Mouse (Mus musculus) neural tube, embryonic 15.5 days (tissue): ENCODE results near the gene Gm20388. TPM values are rescaled to one million over a fixed set of nuclear protein-coding genes. Genes with fewer than 3 reads are reported as not detected.

Experiments used
- ATAC-seq: fragments of 200-750 bp; cut with Nextera tagmentation; 2 replicates; pipeline ENCODE4 v1.8.0; 2017; ENCODE audit warnings: mild to moderate bottlenecking, moderate TSS enrichment, moderate library complexity; ENCODE audit not compliant: low FRiP score
- H3K27ac ChIP-seq: fragments of 300-500 bp; sonication (generic); replicated peaks from 2 replicates; pipeline ENCODE4 v1.5.1; 2015; ENCODE audit warnings: mild to moderate bottlenecking, inconsistent platforms
- H3K27me3 ChIP-seq: fragments of 300-500 bp; sonication (generic); replicated peaks from 2 replicates; pipeline ENCODE4 v1.6.1; 2015; ENCODE audit warnings: inconsistent platforms
- H3K36me3 ChIP-seq: fragments of 300-500 bp; sonication (generic); 2 replicates; pipeline ENCODE4 v1.6.1; 2015; ENCODE audit warnings: inconsistent platforms
- H3K4me1 ChIP-seq: fragments of 300-500 bp; sonication (generic); 2 replicates; pipeline ENCODE4 v1.6.1; 2015; ENCODE audit warnings: inconsistent platforms
- H3K4me2 ChIP-seq: fragments of 300-500 bp; sonication (generic); 2 replicates; pipeline ENCODE4 v1.6.1; 2015; ENCODE audit warnings: inconsistent platforms, mild to moderate bottlenecking, moderate library complexity
- H3K4me3 ChIP-seq: fragments of 300-500 bp; sonication (generic); replicated peaks from 2 replicates; pipeline ENCODE4 v1.5.1; 2015; ENCODE audit warnings: mild to moderate bottlenecking, inconsistent platforms
- H3K9ac ChIP-seq: fragments of 300-500 bp; sonication (generic); replicated peaks from 2 replicates; pipeline ENCODE4 v1.6.1; 2015; ENCODE audit warnings: mild to moderate bottlenecking, inconsistent platforms
- H3K9me3 ChIP-seq: fragments of 300-500 bp; sonication (generic); replicated peaks from 2 replicates; pipeline ENCODE4 v1.6.1; 2016; ENCODE audit warnings: inconsistent platforms
- WGBS: fragments of 180-500 bp; shearing (Covaris S2); methylation state at CpG from one replicate; pipeline ENCODE4 v1.1.7; 2015; ENCODE audit warnings: mixed read lengths; 5-methylcytosine and 5-hydroxymethylcytosine counted together
- polyA plus RNA-seq: library from polyadenylated mRNA; unstranded; fragments of >200 nt; fragmentation: Nextera tagmentation; extraction: Ambion mirVana; gene quantifications from 2 replicates; pipeline ENCODE4 v1.2.1, GENCODE M21; 2015

The Gm20388 gene
- polyA plus RNA-seq, 1 experiment from 2014 or later = not detected

DNA sequence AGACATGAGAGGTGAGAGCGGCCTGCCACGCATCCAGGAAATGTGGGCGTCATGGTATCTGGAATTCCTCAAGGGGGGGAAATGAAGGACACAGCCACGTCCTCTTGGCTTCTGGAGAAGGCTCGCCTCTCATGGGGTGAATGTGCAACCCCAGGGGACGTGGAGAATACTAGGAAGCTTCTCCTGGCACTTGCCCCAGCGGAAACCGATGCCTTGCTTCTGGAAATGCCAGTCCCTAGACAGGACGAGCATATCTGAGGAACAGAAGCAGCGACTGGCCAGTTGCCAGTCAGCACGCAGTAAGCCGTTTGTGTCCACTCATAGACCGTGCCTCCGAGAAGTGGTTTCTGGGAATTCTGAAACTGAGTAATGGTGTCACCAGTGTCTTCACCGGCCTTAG, 126.6 kb downstream of the Gm20388 start:
- no peaks in the 10 kb centered on the region for H3K4me1 ChIP-seq
- H3K36me3 ChIP-seq = no peaks in the 10 kb centered on the region
- H3K4me3 ChIP-seq = no peak overlapping the region
- WGBS = 84% methylated on average over 15 of the region's 15 CpGs
- no peak overlapping the region for H3K4me2 ChIP-seq
- no peak overlapping the region for H3K27ac ChIP-seq
- ATAC-seq = no peak
- no peaks in the 10 kb centered on the region for H3K9me3 ChIP-seq
- no peak overlapping the region for H3K9ac ChIP-seq
- H3K27me3 ChIP-seq = no peaks in the 10 kb centered on the region

GRCm38 (mm10) chr8:120037611-120038010, 127.0 kb downstream of the Gm20388 start:
- no peak overlapping the region for H3K4me2 ChIP-seq
- no peaks in the 10 kb centered on the region for H3K9me3 ChIP-seq
- H3K4me1 ChIP-seq = no peaks in the 10 kb centered on the region
- no peak overlapping the region for H3K9ac ChIP-seq
- no peak for ATAC-seq
- H3K36me3 ChIP-seq = no peaks in the 10 kb centered on the region
- 85% methylated on average over 8 of the region's 8 CpGs for WGBS
- H3K27ac ChIP-seq = no peak overlapping the region
- no peak overlapping the region for H3K4me3 ChIP-seq
- no peaks in the 10 kb centered on the region for H3K27me3 ChIP-seq

DNA sequence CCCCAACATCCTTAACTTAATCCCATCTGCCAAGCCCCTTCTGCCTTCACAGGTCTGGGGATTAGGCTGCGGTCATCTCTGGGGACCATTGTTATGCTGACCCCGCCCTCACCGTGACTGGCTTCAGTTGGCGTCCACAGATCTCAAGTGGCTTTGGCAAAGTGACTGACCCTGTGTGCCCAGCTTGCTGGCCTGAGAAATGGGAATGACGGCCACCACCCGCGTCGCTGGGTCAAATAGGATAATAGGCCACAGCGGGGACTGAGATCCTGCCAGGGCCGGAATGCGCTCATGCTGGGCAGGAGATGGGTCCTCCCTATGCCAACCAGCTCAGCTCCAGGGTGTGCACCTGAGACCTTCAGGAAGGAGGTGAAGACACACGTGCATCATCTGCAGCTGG, 128.1 kb downstream of the Gm20388 start:
- H3K4me3 ChIP-seq = no peak overlapping the region
- no peaks in the 10 kb centered on the region for H3K4me1 ChIP-seq
- H3K36me3 ChIP-seq = no peaks in the 10 kb centered on the region
- H3K27me3 ChIP-seq = no peaks in the 10 kb centered on the region
- H3K27ac ChIP-seq = no peak overlapping the region
- H3K9me3 ChIP-seq = no peaks in the 10 kb centered on the region
- ATAC-seq = no peak
- H3K9ac ChIP-seq = no peak overlapping the region
- no peak overlapping the region for H3K4me2 ChIP-seq
- 95% methylated on average over 12 of the region's 12 CpGs for whole genome bisulfite sequencing

DNA sequence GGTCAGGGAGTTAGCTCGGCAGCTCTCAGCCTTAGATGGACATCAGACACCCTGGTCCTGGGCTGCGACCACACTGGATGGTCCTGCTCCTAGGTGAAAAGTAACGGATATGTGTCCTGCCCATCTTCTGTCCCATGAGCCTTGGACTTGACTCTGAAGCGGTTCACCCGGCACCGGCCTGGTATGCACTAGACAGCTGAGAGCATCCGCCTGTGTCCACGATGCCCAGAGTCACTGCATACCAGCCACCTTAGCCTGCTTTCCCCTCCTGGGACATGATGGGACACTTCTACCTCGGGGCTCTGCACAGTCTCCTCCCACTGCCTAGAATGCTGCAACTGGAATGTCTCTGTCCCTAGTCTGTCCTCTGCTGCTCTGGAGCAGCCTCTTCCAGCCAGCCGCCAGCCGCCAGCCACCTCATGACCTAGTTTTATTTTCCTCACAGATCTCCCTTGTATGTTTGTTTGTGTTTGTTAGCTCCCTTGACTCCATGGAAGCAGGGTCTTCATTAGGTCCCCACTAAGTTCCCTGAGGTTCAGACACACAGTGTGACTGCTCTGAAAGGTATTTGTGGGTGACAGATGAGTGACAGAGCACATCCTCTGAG, 128.8 kb downstream of the Gm20388 start:
- H3K36me3 ChIP-seq = no peaks in the 10 kb centered on the region
- 86% methylated on average over 11 of the region's 11 CpGs for whole genome bisulfite sequencing

GRCm38 (mm10) chr8:120040861-120041260, 130.2 kb downstream of the Gm20388 start:
- H3K9me3 ChIP-seq = no peaks in the 10 kb centered on the region
- no peaks in the 10 kb centered on the region for H3K27me3 ChIP-seq
- no peak overlapping the region for H3K4me2 ChIP-seq
- H3K27ac ChIP-seq = no peak overlapping the region
- WGBS = 74% methylated on average over 1 of the region's 1 CpGs
- no peaks in the 10 kb centered on the region for H3K36me3 ChIP-seq
- ATAC-seq = no peak
- H3K9ac ChIP-seq = no peak overlapping the region
- H3K4me1 ChIP-seq = no peaks in the 10 kb centered on the region
- H3K4me3 ChIP-seq = no peak overlapping the region

More for the DNA sequence above, 128.8 kb downstream of the Gm20388 start:
- H3K4me2 ChIP-seq = no peak overlapping the region
- no peak overlapping the region for H3K9ac ChIP-seq
- H3K9me3 ChIP-seq = no peaks in the 10 kb centered on the region
- H3K27ac ChIP-seq = no peak overlapping the region
- H3K4me3 ChIP-seq = no peak overlapping the region
- H3K27me3 ChIP-seq = no peaks in the 10 kb centered on the region
- ATAC-seq = no peak
- H3K4me1 ChIP-seq = no peaks in the 10 kb centered on the region

- no peaks in the 10 kb centered on the region for H3K9me3 ChIP-seq
- WGBS = 88% methylated on average over 10 of the region's 10 CpGs
- H3K27ac ChIP-seq = no peak overlapping the region
- H3K27me3 ChIP-seq = no peaks in the 10 kb centered on the region
- no peak for ATAC-seq
- H3K4me3 ChIP-seq = no peak overlapping the region
- H3K4me2 ChIP-seq = no peak overlapping the region
- H3K9ac ChIP-seq = no peak overlapping the region
- H3K4me1 ChIP-seq = no peaks in the 10 kb centered on the region
- H3K36me3 ChIP-seq = no peaks in the 10 kb centered on the region
Observed at GRCm38 (mm10) chr8:120042542-120043312, 132.1 kb downstream of the Gm20388 start.

DNA sequence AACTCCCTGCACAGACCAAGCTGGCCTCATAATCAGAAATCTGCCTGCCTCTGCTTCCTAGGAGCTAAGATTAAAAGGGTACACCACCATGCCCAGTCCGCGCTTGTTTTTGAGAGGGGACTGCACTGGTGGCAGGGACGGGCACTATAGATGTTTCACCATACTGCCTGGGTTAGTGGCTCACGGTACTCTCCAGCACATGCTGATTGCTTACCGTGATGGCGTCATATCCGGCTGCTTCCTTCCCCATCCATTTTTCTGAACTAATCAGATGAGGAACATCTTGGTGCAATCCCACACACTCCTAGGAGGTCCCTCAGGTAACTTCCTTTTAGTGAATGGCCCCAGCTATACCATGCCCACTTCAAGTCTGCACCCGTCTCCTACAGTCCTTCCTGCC, 134.3 kb downstream of the Gm20388 start:
- H3K4me2 ChIP-seq = no peak overlapping the region
- no peaks in the 10 kb centered on the region for H3K4me1 ChIP-seq
- no peaks in the 10 kb centered on the region for H3K9me3 ChIP-seq
- H3K27me3 ChIP-seq = no peaks in the 10 kb centered on the region
- no peaks in the 10 kb centered on the region for H3K36me3 ChIP-seq
- no peak overlapping the region for H3K9ac ChIP-seq
- H3K27ac ChIP-seq = no peak overlapping the region
- H3K4me3 ChIP-seq = no peak overlapping the region
- 86% methylated on average over 8 of the region's 8 CpGs for WGBS
- ATAC-seq = no peak

DNA sequence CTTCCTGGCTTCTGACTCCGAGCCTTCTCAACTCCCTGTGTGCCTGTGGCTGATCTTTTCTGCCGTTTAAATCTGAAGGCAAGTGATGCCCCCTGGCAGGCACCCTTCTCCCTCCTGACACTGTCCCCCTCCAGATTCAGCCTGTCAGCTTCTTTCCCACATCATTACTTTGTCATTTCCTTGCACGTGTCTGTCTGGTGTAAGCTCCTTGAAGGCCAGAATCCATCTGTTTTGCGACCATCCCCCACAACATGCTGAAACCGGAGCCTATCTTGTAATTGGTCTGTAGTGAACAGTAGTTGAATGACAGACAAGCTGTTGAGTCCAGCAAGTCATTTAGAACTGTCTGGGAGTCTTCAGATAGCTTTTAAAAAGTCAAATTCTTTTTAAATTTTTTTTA, 134.8 kb downstream of the Gm20388 start:
- Histone ChIP-seq H3K4me2 (no peak overlapping the region), H3K9ac (no peak overlapping the region), H3K4me3 (no peak overlapping the region), H3K27ac (no peak overlapping the region), H3K4me1 (no peaks in the 10 kb centered on the region), H3K27me3 (no peaks in the 10 kb centered on the region), H3K9me3 (no peaks in the 10 kb centered on the region), H3K36me3 (no peaks in the 10 kb centered on the region)
- no peak for ATAC-seq
- 67% methylated on average over 5 of the region's 5 CpGs for WGBS

GRCm38 (mm10) chr8:120046258-120047020, 135.8 kb downstream of the Gm20388 start:
- WGBS = 70% methylated on average over 14 of the region's 14 CpGs
- no peak for ATAC-seq
- H3K9me3 ChIP-seq = no peaks in the 10 kb centered on the region

DNA sequence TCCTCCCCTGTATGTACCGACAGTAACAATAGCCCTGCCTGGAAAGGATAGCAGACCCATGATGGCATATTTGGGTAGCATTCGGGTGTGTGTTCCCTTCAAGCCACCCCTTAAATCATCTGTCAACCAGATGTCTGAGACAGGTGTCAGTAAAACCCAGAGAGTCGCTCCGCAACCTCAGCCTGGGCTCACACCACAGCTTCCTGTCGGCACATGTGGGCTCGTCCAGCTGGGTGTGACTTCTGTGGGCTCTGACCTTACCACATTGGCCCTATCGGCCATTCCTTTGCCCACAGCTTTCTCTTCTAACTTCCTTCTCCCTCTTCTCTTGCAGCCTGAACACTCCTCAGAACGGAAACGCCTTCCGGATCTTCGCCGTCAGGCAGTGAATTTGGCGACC, 139.3 kb downstream of the Gm20388 start:
- ATAC-seq = no peak
- Histone ChIP-seq H3K36me3 (no peaks in the 10 kb centered on the region), H3K27ac (no peak overlapping the region), H3K4me3 (no peak overlapping the region), H3K4me2 (no peak overlapping the region), H3K27me3 (no peaks in the 10 kb centered on the region), H3K4me1 (no peaks in the 10 kb centered on the region), H3K9me3 (no peaks in the 10 kb centered on the region), H3K9ac (no peak overlapping the region)
- WGBS = 90% methylated on average over 13 of the region's 13 CpGs

More at GRCm38 (mm10) chr8:120046258-120047020, 135.8 kb downstream of the Gm20388 start:
- H3K4me3 ChIP-seq = no peak overlapping the region
- H3K36me3 ChIP-seq = no peaks in the 10 kb centered on the region
- no peaks in the 10 kb centered on the region for H3K4me1 ChIP-seq
- no peak overlapping the region for H3K4me2 ChIP-seq
- H3K27ac ChIP-seq = no peak overlapping the region
- H3K9ac ChIP-seq = no peak overlapping the region
- no peaks in the 10 kb centered on the region for H3K27me3 ChIP-seq

DNA sequence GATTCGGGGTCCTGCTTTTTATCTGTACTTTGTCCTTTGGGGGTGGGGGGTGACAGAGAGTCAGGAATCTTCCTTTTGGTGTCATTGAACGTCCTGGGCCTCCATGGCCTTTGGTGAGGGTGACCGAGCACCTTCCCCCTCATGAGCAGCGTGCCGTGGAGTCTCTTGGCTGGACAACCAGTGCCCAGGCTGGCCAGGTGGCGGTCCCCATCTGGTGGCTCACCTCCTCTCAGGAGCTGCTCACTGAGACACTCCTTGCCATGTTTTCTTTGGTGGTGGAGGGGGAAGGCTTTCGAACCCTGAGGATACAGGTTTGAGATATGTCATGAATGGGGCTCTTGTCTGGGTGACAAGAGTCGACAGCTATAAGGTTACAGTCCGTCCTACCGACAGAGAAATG, 139.7 kb downstream of the Gm20388 start:
- no peak overlapping the region for H3K9ac ChIP-seq
- no peaks in the 10 kb centered on the region for H3K36me3 ChIP-seq
- H3K4me2 ChIP-seq = no peak overlapping the region
- no peak overlapping the region for H3K27ac ChIP-seq
- H3K4me1 ChIP-seq = no peaks in the 10 kb centered on the region
- no peak for ATAC-seq
- no peak overlapping the region for H3K4me3 ChIP-seq
- WGBS = 87% methylated on average over 10 of the region's 10 CpGs
- H3K9me3 ChIP-seq = no peaks in the 10 kb centered on the region
- H3K27me3 ChIP-seq = no peaks in the 10 kb centered on the region

DNA sequence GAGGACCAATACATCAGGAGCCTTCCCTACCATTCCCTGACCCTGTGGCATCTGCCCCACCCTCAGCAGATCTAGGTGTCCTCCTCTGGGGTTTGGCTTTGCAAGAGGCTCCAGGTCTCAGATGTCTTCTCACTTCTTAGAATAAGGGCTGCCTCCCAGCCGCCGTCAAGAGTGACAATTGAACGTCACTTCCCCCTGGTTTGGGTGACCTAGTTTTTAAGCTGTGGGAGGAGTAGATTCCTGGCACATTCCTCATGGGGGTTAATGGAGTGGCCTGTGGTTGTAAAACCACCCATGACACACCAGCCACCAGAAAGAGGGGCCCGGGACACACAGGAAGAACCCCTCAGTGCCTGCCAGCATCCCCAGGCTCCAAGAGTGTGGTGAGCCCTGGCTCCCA, 140.4 kb downstream of the Gm20388 start:
- H3K4me2 ChIP-seq = no peak overlapping the region
- no peak overlapping the region for H3K4me3 ChIP-seq
- no peak overlapping the region for H3K27ac ChIP-seq
- H3K36me3 ChIP-seq = no peaks in the 10 kb centered on the region
- H3K9ac ChIP-seq = no peak overlapping the region
- 47% methylated on average over 4 of the region's 4 CpGs for WGBS
- H3K9me3 ChIP-seq = no peaks in the 10 kb centered on the region
- no peak for ATAC-seq
- H3K27me3 ChIP-seq = no peaks in the 10 kb centered on the region
- H3K4me1 ChIP-seq = no peaks in the 10 kb centered on the region
